Mouse (Mus musculus) liver, embryonic 13.5 days (tissue): ENCODE measurements around the gene Tbc1d22b. TPM values are rescaled to one million over a fixed set of nuclear protein-coding genes. Genes with fewer than 3 reads are reported as not detected.

ENCODE experiments used
- ATAC-seq: fragments of 200-750 bp; cut with Nextera tagmentation; 2 replicates; pipeline ENCODE4 v1.8.0; 2017; ENCODE audit warnings: low read depth, mild to moderate bottlenecking, moderate number of reproducible peaks, moderate library complexity
- DNase-seq: peaks from one replicate; pipeline ENCODE4 v3.0.0; 2022
- H3K27ac ChIP-seq: fragments of 300-500 bp; sonication (generic); 2 replicates; pipeline ENCODE4 v1.5.1; 2015; ENCODE audit warnings: moderate library complexity, mild to moderate bottlenecking, inconsistent platforms
- H3K27me3 ChIP-seq: fragments of 300-500 bp; sonication (generic); 2 replicates; pipeline ENCODE4 v1.6.1; 2015; ENCODE audit warnings: mild to moderate bottlenecking, inconsistent platforms
- H3K36me3 ChIP-seq: fragments of 300-500 bp; sonication (generic); 2 replicates; pipeline ENCODE4 v1.6.1; 2015; ENCODE audit warnings: mild to moderate bottlenecking, inconsistent platforms
- H3K4me1 ChIP-seq: fragments of 300-500 bp; sonication (generic); replicated peaks from 2 replicates; pipeline ENCODE4 v1.6.1; 2015; ENCODE audit warnings: inconsistent platforms
- H3K4me2 ChIP-seq: fragments of 300-500 bp; sonication (generic); 2 replicates; pipeline ENCODE4 v1.6.1; 2015; ENCODE audit warnings: inconsistent platforms, mild to moderate bottlenecking, moderate library complexity
- H3K4me3 ChIP-seq: fragments of 300-500 bp; sonication (generic); replicated peaks from 2 replicates; pipeline ENCODE4 v1.5.1; 2015; ENCODE audit warnings: mild to moderate bottlenecking, inconsistent platforms
- H3K9ac ChIP-seq: fragments of 300-500 bp; sonication (generic); 2 replicates; pipeline ENCODE4 v1.6.1; 2015; ENCODE audit warnings: mild to moderate bottlenecking, inconsistent platforms
- H3K9me3 ChIP-seq: fragments of 300-500 bp; sonication (generic); replicated peaks from 2 replicates; pipeline ENCODE4 v1.6.1; 2016; ENCODE audit warnings: inconsistent platforms
- WGBS: fragments of 180-500 bp; shearing (Covaris S2); methylation state at CpG from one replicate; pipeline ENCODE4 v1.1.7; 2015; ENCODE audit not compliant: insufficient replicate concordance; 5-methylcytosine and 5-hydroxymethylcytosine counted together
- polyA plus RNA-seq: library from polyadenylated mRNA; unstranded; fragments of >200 nt; fragmentation: Nextera tagmentation; extraction: Ambion mirVana; gene quantifications from 2 replicates; pipeline ENCODE4 v1.2.1, GENCODE M21; 2015

Tbc1d22b gene
- polyA plus RNA-seq = 3.2 and 4.9 TPM in 2 replicates

DNA sequence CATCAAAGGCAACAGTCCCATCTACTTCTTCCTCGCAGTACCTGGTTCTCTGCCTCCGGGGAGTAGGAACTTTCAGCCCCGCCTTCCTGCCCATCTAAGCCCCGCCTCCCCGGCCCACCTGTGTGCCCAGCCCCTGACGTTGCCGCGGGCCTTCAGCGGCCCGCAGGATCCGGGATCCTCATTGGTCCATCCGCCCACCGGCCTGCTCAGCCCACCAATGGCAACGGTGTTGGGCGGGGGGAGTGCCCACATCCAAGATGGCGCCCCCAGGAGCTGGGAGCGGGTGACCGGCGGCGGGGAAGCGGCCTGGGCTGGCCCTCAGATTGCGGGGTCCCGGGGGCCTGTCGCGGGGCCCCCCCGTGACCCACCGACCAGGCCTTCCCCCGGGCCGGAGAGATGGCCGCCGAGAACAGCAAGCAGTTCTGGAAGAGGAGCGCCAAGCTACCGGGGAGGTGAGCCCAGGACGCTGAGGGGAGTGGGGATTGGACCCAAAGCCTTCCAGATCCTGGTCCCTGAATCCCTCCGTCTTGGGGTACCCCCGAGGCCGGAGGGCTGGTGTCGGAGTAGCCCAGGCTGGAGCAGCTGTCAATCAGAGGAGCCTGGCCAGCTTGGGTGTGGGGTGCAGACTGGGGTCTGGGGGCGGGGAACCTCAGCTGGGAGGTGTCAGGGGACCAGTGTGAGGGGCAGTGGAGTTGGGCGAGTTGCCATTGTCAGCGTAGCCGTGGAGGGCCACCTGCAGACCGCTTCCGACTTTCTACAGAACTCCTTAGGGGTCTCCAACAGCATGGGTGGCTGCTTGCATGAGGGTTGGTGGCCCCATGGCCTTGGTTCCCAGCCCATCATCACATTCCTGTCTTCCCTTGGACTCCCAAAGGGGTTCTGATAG lies at the start of gene Tbc1d22b, which contains the start of gene Gm17657:
Gene Tbc1d22b, plus strand, starts transcription at position 243 of the 886 bp plus-strand sequence.
Gene Gm17657, minus strand, starts transcription at position 96 of the 886 bp plus-strand sequence.
- peak within 1 kb of the TSS; percentile 62 for H3K27ac ChIP-seq

DNA sequence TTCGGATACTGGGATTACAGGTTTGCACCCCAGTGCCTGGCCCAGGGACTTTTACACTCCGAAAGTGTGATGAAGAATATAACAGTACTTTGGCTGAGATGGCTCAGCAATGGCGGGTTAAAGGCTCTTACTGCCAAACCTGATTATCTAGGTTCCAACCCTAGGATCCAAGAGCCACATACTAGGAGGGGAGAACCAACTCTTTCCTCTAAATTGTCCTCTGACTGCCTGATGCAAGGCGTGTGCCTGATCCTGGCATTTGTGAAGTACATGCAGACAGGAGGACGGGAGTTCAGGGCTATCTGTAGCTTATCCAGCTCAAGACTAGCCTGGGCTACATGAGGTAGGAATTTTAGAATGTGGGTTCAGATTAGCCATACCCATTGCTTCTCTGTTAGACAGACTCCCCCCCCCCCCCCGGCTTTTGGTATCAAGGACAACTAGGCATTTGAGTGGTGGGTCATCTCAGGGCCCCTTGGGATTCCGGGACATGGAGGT lies 49.3 kb upstream of the Tbc1d22b start:
- Histone ChIP-seq H3K4me3 (peak overlapping the region; percentile 31), H3K36me3 (peaks cover 15% of the 10 kb centered on the region), H3K27ac (peak overlapping the region; percentile 99), H3K4me1 (peaks cover 92% of the 10 kb centered on the region), H3K9me3 (no peaks in the 10 kb centered on the region), H3K27me3 (no peaks in the 10 kb centered on the region), H3K9ac (peak overlapping the region; percentile 80), H3K4me2 (peak overlapping the region; percentile 65)
- 15% methylated on average over 7 of the region's 7 CpGs for WGBS
- ATAC-seq = peak; percentile 26
- peak; percentile 50 for DNase-seq

More for the DNA sequence above, at the start of gene Tbc1d22b, which contains the start of gene Gm17657:
- no peaks in the 10 kb centered on the region for H3K27me3 ChIP-seq
- H3K9me3 ChIP-seq = no peaks in the 10 kb centered on the region
- ATAC-seq (peak; percentile 98), DNase-seq (peak; percentile 95)
- H3K36me3 ChIP-seq = no peaks in the 10 kb centered on the region
- peak within 1 kb of the TSS; percentile 97 for H3K4me2 ChIP-seq
- peak within 1 kb of the TSS; percentile 91 for H3K4me3 ChIP-seq
- under 1% methylated on average over 44 of the region's 44 CpGs for WGBS
- peaks cover 49% of the 10 kb centered on the region for H3K4me1 ChIP-seq
- H3K9ac ChIP-seq = peak within 1 kb of the TSS; percentile 88

DNA sequence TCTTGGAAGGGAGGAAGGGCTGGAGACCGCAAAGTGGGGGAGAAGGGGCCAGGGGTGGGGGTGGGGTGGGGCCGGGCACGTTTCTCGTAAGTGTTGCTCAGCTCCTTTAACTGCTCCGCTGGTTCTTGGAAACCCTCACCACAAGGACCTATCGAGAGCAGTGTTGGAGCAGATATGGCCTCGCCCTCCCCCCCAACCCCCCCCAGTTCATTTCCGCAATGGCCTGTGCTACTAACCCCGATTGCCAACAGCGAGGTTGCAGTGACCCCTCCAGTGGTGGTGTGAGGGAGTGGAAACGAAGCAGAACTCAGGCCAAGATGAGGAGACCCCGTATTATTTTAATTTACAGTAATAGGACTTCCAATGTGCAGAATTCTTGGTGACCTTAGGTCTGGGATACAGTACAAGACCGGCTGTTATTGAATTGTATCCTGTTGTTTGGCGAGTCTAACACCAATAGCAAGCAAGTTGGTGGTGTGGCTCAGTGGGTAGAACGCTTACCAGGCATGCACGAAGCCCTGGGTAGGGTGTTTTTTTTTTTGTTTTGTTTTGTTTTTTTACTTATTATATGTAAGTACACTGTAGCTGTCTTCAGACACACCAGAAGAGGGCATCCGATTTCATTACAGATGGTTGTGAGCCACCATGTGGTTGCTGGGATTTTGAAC lies 48.6 kb upstream of the Tbc1d22b start:
- Histone ChIP-seq H3K4me2 (peak overlapping the region; percentile 65), H3K9me3 (no peaks in the 10 kb centered on the region), H3K4me3 (peak overlapping the region; percentile 31), H3K27ac (peak overlapping the region; percentile 99), H3K9ac (peak overlapping the region; percentile 80), H3K4me1 (peaks cover 96% of the 10 kb centered on the region), H3K36me3 (peaks cover 11% of the 10 kb centered on the region), H3K27me3 (no peaks in the 10 kb centered on the region)
- peak; percentile 76 for DNase-seq
- ATAC-seq = peak; percentile 90
- WGBS = 18% methylated on average over 17 of the region's 17 CpGs

DNA sequence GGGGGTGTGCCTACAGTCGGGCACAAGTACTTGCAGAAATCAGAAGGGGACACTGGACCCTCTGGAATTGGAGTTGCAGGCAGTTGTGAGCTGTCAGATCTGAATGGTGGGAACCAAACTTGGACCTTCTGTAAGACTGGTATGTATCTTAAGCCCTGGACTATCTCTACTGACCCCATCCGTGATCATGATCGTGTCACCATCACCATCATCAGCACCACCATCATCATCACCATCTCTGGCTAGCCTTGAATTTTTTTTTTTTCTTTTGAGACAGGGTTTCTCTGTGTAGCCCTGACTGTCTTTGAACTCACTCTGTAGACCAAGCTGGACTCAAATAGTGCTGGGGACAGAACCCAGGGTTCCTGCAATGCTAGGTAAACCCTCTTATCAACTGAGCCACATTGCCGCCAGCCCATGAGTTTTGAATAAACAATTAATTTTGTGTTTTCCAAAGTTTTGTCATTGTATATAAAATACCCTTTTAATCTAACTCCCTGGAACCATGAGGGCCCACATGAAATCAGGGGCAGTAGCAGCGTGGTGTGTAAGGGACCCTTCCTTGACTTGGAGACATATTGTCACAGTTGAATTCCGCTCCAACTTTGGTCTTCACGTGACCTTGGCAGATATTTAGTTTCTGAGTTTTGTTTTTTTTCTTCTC lies 47.4 kb upstream of the Tbc1d22b start:
- H3K36me3 ChIP-seq = no peaks in the 10 kb centered on the region
- H3K27ac ChIP-seq = peak overlapping the region; percentile 99
- H3K9ac ChIP-seq = peak overlapping the region; percentile 73
- peaks cover 93% of the 10 kb centered on the region for H3K4me1 ChIP-seq
- WGBS = 31% methylated on average over 7 of the region's 7 CpGs
- no peaks in the 10 kb centered on the region for H3K9me3 ChIP-seq
- peak overlapping the region; percentile 51 for H3K4me2 ChIP-seq
- H3K4me3 ChIP-seq = no peak overlapping the region
- DNase-seq (peak; percentile 57), ATAC-seq (no peak)
- no peaks in the 10 kb centered on the region for H3K27me3 ChIP-seq

DNA sequence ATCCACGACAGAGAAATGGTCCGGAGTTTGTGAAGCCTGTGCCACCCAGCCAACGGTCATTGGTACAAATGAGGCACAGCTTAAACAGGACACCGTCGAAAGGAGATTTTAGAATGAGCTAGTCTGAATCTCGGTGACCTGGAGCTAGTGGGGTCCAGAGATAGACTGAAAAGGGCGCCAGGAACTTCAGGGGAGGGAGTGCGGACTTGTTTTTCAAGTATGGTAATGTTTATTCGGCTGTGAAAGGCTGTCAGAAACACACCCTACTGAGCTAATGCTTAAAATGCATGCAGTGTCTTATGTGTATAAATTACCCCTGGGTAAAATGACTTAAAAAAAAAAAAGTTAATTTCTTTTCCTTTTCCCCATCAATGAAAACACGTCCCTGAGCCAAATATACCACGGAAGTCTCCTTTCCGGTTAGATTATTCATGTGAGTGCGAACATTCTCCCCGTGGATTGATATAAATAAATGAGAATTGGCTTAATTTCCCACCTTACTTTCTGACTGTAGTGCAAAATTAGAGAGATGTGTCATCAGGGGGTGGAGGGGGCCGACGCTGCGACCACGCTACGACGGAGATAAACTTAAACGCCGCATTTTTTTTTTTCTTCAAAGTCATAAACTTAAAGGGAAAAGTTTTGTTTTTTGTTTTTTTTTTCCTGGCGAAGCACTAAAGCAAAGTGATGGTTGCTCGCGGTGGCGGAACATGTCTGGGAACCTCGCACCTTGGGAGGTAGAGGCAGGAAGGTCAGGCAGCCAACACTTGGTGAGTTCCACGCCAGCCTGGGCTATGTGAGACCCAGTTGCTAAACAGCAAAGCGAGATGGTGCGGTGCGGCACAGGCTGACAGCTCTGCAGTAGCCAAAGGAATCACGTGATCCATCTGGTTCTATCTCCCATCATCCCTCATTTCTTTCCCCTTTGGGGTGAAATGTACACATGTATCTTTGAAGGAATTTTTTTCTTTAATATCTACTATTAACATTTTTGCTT lies 46.6 kb upstream of the Tbc1d22b start:
- no peak for DNase-seq
- H3K4me1 ChIP-seq = peaks cover 94% of the 10 kb centered on the region

DNA sequence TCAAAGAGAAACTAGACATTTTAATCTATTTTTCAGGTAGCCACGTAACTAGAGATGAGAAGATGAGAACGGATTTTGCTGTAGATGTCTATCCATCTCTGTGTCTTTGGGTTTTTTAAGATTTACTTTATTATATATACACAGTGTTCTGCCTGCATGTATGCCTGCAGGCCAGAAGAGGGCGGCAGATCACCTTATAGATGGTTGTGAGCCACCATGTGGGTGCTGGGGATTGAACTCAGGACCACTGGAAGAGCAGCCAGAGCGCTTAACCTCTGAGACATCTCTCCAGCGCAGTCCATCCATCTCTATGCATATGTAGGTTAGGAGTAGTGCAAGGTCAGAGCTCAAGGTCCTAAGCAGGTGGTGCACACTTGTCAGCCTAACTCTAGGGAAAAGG lies 45.9 kb upstream of the Tbc1d22b start:
- Histone ChIP-seq H3K9ac (no peak overlapping the region), H3K36me3 (no peaks in the 10 kb centered on the region), H3K9me3 (no peaks in the 10 kb centered on the region), H3K27ac (peak overlapping the region; percentile 99), H3K4me3 (no peak overlapping the region), H3K4me2 (no peak overlapping the region), H3K27me3 (no peaks in the 10 kb centered on the region), H3K4me1 (peaks cover 93% of the 10 kb centered on the region)
- DNase-seq (no peak), ATAC-seq (no peak)
- 80% methylated on average over 5 of the region's 5 CpGs for WGBS

More for the DNA sequence above, 46.6 kb upstream of the Tbc1d22b start:
- no peaks in the 10 kb centered on the region for H3K27me3 ChIP-seq
- H3K36me3 ChIP-seq = no peaks in the 10 kb centered on the region
- 11% methylated on average over 32 of the region's 32 CpGs for WGBS
- peak overlapping the region; percentile 73 for H3K9ac ChIP-seq
- H3K4me3 ChIP-seq = peak overlapping the region; percentile 20
- ATAC-seq = no peak
- H3K9me3 ChIP-seq = no peaks in the 10 kb centered on the region
- H3K4me2 ChIP-seq = peak overlapping the region; percentile 51
- peak overlapping the region; percentile 99 for H3K27ac ChIP-seq

DNA sequence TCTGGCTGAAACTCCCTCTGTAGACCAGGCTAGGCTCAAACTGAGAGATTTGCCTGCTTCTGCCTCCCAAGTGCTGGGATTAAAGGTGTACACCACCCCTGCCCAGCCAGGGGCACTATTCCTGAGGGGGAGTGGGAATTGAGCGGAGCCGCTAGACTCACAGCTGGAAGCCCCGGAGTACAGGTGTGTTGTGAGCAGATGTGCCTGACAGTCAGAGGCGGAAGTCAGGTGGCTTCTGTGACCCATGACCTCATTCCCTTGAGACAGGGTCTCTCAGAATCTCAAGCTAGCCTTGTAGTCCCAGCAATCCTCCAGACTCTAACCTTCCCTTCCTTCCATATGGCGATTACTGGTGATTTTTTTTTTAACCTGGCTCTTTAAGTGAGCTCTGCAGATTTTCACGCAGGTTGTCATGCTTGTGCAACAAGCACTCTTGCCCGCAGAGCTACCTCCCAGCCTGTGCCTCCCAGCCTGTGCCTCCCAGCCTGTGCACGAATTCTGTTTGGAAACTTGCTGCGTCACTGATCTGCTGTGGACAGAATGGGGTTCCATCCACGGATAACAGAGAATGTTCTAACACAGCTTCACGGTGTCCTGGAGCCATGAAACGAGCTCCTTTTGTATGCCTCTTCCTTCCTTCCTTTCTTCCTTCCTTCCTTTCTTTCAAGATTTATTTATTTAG lies 40.5 kb upstream of the Tbc1d22b start:
- Histone ChIP-seq H3K4me1 (peaks cover 93% of the 10 kb centered on the region), H3K9ac (peak overlapping the region; percentile 69), H3K36me3 (no peaks in the 10 kb centered on the region), H3K27me3 (no peaks in the 10 kb centered on the region), H3K27ac (peak overlapping the region; percentile 93), H3K4me2 (peak overlapping the region; percentile 42), H3K4me3 (no peak overlapping the region), H3K9me3 (no peaks in the 10 kb centered on the region)
- DNase-seq (peak; percentile 69), ATAC-seq (peak; percentile 79)
- 46% methylated on average over 12 of the region's 12 CpGs for WGBS

DNA sequence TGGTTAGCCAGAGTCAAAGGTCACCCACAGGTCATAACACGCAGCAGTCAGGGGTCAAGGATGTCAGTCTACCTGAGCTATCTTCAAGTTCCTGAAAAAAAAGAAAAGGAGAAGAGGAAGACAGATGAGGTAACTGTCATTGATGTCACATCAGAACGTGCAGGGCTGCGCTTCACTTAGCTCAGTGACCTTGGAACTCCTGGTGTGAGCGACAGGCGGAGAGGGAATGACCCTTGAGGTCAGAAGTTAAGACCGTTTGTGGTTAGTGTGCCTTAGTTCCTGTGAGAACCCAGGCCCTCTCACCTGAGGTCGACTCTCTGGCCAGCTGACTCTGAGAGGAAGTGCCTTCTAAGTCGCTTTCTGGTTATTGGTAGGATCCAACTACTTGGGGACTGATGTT lies 38.9 kb upstream of the Tbc1d22b start:
- H3K4me3 ChIP-seq = no peak overlapping the region
- H3K9ac ChIP-seq = peak overlapping the region; percentile 69
- DNase-seq = no peak
- no peaks in the 10 kb centered on the region for H3K36me3 ChIP-seq
- no peaks in the 10 kb centered on the region for H3K9me3 ChIP-seq
- ATAC-seq = no peak
- 39% methylated on average over 8 of the region's 8 CpGs for WGBS
- H3K27ac ChIP-seq = peak overlapping the region; percentile 93
- H3K4me2 ChIP-seq = no peak overlapping the region
- H3K27me3 ChIP-seq = no peaks in the 10 kb centered on the region
- peaks cover 84% of the 10 kb centered on the region for H3K4me1 ChIP-seq

DNA sequence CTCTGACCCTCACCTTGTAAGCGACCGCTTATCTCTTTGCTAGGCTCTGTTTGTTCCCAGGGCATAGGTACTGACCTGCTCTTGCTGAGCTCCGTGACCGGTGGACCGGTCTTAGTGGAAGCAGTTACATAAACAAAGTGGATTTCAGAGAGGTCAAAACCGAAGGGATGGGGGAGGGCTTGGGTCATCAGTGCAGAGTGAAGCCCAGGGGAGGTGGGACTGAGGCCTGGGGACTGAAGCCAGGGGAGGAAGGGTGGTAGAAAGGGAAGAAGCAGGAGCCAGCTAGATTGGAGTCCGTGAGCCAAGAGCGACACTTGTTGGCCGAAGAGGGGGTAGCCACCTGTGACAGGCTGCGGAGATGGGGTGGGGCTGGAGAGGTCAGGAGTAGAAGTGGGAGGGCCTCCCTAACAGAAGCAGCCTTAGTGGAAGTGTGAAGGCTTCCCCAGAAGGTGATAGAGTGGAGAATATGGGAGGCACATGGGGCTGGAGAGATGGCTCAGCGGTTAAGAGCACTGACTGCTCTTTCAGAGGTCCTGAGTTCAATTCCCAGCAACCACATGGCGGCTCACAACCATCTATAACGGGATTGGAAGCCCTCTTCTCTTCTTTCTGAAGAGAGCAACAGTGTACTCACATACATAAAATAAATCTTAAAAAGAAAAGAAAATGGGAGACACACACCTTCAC lies 36.4 kb upstream of the Tbc1d22b start:
- H3K4me3 ChIP-seq = no peak overlapping the region
- peak overlapping the region; percentile 93 for H3K27ac ChIP-seq
- 28% methylated on average over 13 of the region's 13 CpGs for WGBS
- peak; percentile 84 for ATAC-seq
- peaks cover 61% of the 10 kb centered on the region for H3K4me1 ChIP-seq
- peak overlapping the region; percentile 63 for H3K9ac ChIP-seq
- peak overlapping the region; percentile 13; the same call in 1 of the 2 replicates for H3K4me2 ChIP-seq
- DNase-seq = peak; percentile 76
- no peaks in the 10 kb centered on the region for H3K36me3 ChIP-seq
- no peaks in the 10 kb centered on the region for H3K27me3 ChIP-seq
- H3K9me3 ChIP-seq = no peaks in the 10 kb centered on the region
